Mouse (Mus musculus) ES-E14 (cell line): ENCODE results near the gene Dnal1.
A peak's percentile ranks its signal among the peaks of the same experiment; 100 is the strongest.

Experiments used
- CHD2 ChIP-seq: IDR thresholded peaks from 2 replicates; pipeline ENCODE4 v1.6.1; 2014; ENCODE audit warnings: mild to moderate bottlenecking, low read depth, low read length, inconsistent platforms
- HCFC1 ChIP-seq: IDR thresholded peaks from 2 replicates; pipeline ENCODE4 v1.6.1; 2012; ENCODE audit warnings: low read length, inconsistent platforms, borderline replicate concordance; ENCODE audit not compliant: insufficient read depth
- MAFK ChIP-seq: IDR thresholded peaks from 2 replicates; pipeline ENCODE4 v1.6.1; 2014; ENCODE audit warnings: mild to moderate bottlenecking, low read depth, low read length, inconsistent platforms; ENCODE audit not compliant: insufficient read depth
- ZNF384 ChIP-seq: IDR thresholded peaks from 2 replicates; pipeline ENCODE4 v1.6.1; 2012; ENCODE audit warnings: low read depth, low read length, inconsistent platforms

- no peak for TF ChIP-seq HCFC1
- TF ChIP-seq ZNF384 = no peak
- peak; percentile 80; the same call in 1 of the 2 replicates for TF ChIP-seq CHD2
- TF ChIP-seq MAFK = peak; percentile 73
Measured at GRCm38 (mm10) chr12:84161616-84162433, 47.7 kb downstream of the Dnal1 start.
